Mouse (Mus musculus) right cerebral cortex, adult 2 months (tissue): ENCODE data around the gene Invs.
"Not testable (repeated sequence)": the region's sequence is repeated elsewhere in the genome, so short reads cannot be mapped to it uniquely, and the experiment has no call there.

ENCODE experiments used
- DNase-seq, 2 experiments: peaks; one replicate each; pipeline ENCODE4 v3.0.0; 2021 to 2022; ENCODE audit warnings: low spot score in 2 of 2

The Invs gene

GRCm38 (mm10) chr4:48328042-48328441 is 48.5 kb downstream of the Invs start:
- no peak for DNase-seq

GRCm38 (mm10) chr4:48332453-48333051 is 53.0 kb downstream of the Invs start:
- DNase-seq, result no peak

GRCm38 (mm10) chr4:48334927-48335763 is 55.6 kb downstream of the Invs start:
- DNase-seq, result no peak

GRCm38 (mm10) chr4:48342705-48343104 is 63.1 kb downstream of the Invs start:
- peak in 1 of 2 experiments; percentile 10 for DNase-seq

GRCm38 (mm10) chr4:48362367-48362766 is 82.8 kb downstream of the Invs start:
- no peak for DNase-seq

GRCm38 (mm10) chr4:48371037-48371436 is 91.5 kb downstream of the Invs start:
- peak in 1 of 2 experiments; percentile 26 for DNase-seq

GRCm38 (mm10) chr4:48380940-48381339 is 101.4 kb downstream of the Invs start:
- peak; percentile 89 to 90 for DNase-seq

GRCm38 (mm10) chr4:48382506-48382905 is 102.9 kb downstream of the Invs start:
- DNase-seq, result no peak

- DNase-seq, result no peak
Measured at GRCm38 (mm10) chr4:48396949-48397348, 117.4 kb downstream of the Invs start.

- no peak for DNase-seq
Measured at GRCm38 (mm10) chr4:48403066-48403640, 123.6 kb downstream of the Invs start.

GRCm38 (mm10) chr4:48405724-48406491 is 126.3 kb downstream of the Invs start:
- not testable (repeated sequence) for DNase-seq

GRCm38 (mm10) chr4:48407350-48408039 is 127.9 kb downstream of the Invs start:
- peak; percentile 63 to 70 for DNase-seq

- DNase-seq, result no peak
Measured at GRCm38 (mm10) chr4:48413473-48413872, 133.9 kb downstream of the Invs start.

GRCm38 (mm10) chr4:48415838-48416335 is 136.3 kb downstream of the Invs start:
- DNase-seq, result no peak

GRCm38 (mm10) chr4:48418831-48419468 is 139.4 kb downstream of the Invs start:
- DNase-seq, result no peak

- DNase-seq, result no peak
Measured at GRCm38 (mm10) chr4:48422633-48423032, 143.1 kb downstream of the Invs start.

- no peak for DNase-seq
Measured at GRCm38 (mm10) chr4:48423738-48424137, 144.2 kb downstream of the Invs start.

GRCm38 (mm10) chr4:48427413-48427812 is 147.9 kb downstream of the Invs start:
- DNase-seq, result no peak

- no peak for DNase-seq
Measured at GRCm38 (mm10) chr4:48428054-48428453, 148.5 kb downstream of the Invs start.

- no peak for DNase-seq
Measured at GRCm38 (mm10) chr4:48454106-48454773, 174.7 kb downstream of the Invs start.
